Mouse (Mus musculus) stomach, postnatal 0 days (tissue): Measurements from ENCODE around the gene Rps6kl1. TPM values are rescaled to one million over a fixed set of nuclear protein-coding genes. Genes with fewer than 3 reads are reported as not detected.

Experiments used
- ATAC-seq: fragments of 200-750 bp; cut with Nextera tagmentation; 2 replicates; pipeline ENCODE4 v1.8.0; 2017; ENCODE audit not compliant: low FRiP score, low TSS enrichment
- DNase-seq: peaks from one replicate; pipeline ENCODE4 v3.0.0-alpha.2; 2016; ENCODE audit warnings: low spot score
- H3K27ac ChIP-seq: fragments of 300-500 bp; sonication (generic); replicated peaks from 2 replicates; pipeline ENCODE4 v1.5.1; 2014; ENCODE audit warnings: mild to moderate bottlenecking, control low read depth
- H3K27me3 ChIP-seq: fragments of 300-500 bp; sonication (generic); 2 replicates; pipeline ENCODE4 v1.6.1; 2014; ENCODE audit warnings: low read length; ENCODE audit not compliant: control insufficient read depth, insufficient read depth
- H3K36me3 ChIP-seq: fragments of 300-500 bp; sonication (generic); 2 replicates; pipeline ENCODE4 v1.6.1; 2014; ENCODE audit warnings: low read length, mixed read lengths; ENCODE audit not compliant: control insufficient read depth, insufficient read depth
- H3K4me1 ChIP-seq: fragments of 300-500 bp; sonication (generic); replicated peaks from 2 replicates; pipeline ENCODE4 v1.6.1; 2014; ENCODE audit warnings: antibody characterized with exemption; ENCODE audit not compliant: control insufficient read depth, insufficient read depth
- H3K4me2 ChIP-seq: fragments of 300-500 bp; sonication (generic); replicated peaks from 2 replicates; pipeline ENCODE4 v1.6.1; 2014; ENCODE audit warnings: low read depth, mild to moderate bottlenecking, control low read depth, moderate library complexity
- H3K4me3 ChIP-seq: fragments of 300-500 bp; sonication (generic); 2 replicates; pipeline ENCODE4 v1.5.1; 2014; ENCODE audit warnings: low read depth, low read length, control low read depth
- H3K9ac ChIP-seq: fragments of 300-500 bp; sonication (generic); 2 replicates; pipeline ENCODE4 v1.6.1; 2014; ENCODE audit warnings: mild to moderate bottlenecking, low read length, control low read depth, mixed read lengths
- H3K9me3 ChIP-seq: fragments of 300-500 bp; sonication (generic); 2 replicates; pipeline ENCODE4 v1.6.1; 2016; ENCODE audit warnings: low read length; ENCODE audit not compliant: control insufficient read depth
- CTCF ChIP-seq: IDR thresholded peaks from 2 replicates; pipeline ENCODE4 v1.5.1; 2016; ENCODE audit warnings: antibody characterized with exemption, low read depth, mild to moderate bottlenecking, moderate library complexity
- EP300 ChIP-seq: optimal IDR thresholded peaks from 2 replicates; pipeline ENCODE3; 2016; ENCODE audit warnings: antibody characterized with exemption
- WGBS: fragments of 180-500 bp; shearing (Covaris S2); extraction: QIAGEN DNeasy Blood & Tissue Kit; methylation state at CpG from one replicate; pipeline ENCODE4 v1.1.7; 2014; 5-methylcytosine and 5-hydroxymethylcytosine counted together
- polyA plus RNA-seq: library from polyadenylated mRNA; unstranded; fragments of >200 nt; fragmentation: Nextera tagmentation; extraction: Ambion mirVana; gene quantifications from 2 replicates; pipeline ENCODE4 v1.2.1, GENCODE M21; 2015

Rps6kl1 gene
- polyA plus RNA-seq, 1 experiment from 2014 or later = 0.65 TPM

DNA sequence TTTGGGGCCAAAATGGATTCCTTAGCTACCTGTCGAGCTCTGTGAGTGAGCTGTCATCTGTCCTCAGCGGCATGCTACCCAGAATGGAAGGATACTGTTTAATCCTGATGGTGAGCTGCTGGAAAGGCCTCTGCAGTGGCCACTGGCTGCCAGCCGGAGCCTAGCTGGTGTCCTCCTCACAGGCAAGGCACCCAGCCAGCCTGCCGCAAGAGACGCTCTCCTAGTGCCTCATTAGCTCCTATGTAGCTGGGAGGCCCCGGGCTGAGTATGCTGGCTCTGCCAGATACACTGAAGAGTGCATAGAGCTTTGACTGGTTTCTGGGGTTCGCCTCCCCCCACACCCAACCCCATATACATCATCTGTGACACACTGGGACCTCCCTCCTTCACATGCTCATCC lies 23.0 kb upstream of the Rps6kl1 start:
- TF ChIP-seq EP300 = no peak
- ATAC-seq (no peak), DNase-seq (no peak)
- H3K27me3 ChIP-seq = no peaks in the 10 kb centered on the region
- H3K9ac ChIP-seq = no peak overlapping the region
- peaks cover 17% of the 10 kb centered on the region; the same call in 1 of the 2 replicates for H3K4me1 ChIP-seq
- no peak overlapping the region for H3K4me3 ChIP-seq
- no peaks in the 10 kb centered on the region for H3K36me3 ChIP-seq
- no peak overlapping the region for H3K27ac ChIP-seq
- no peaks in the 10 kb centered on the region for H3K9me3 ChIP-seq
- 61% methylated on average over 7 of the region's 7 CpGs for WGBS
- H3K4me2 ChIP-seq = no peak overlapping the region

DNA sequence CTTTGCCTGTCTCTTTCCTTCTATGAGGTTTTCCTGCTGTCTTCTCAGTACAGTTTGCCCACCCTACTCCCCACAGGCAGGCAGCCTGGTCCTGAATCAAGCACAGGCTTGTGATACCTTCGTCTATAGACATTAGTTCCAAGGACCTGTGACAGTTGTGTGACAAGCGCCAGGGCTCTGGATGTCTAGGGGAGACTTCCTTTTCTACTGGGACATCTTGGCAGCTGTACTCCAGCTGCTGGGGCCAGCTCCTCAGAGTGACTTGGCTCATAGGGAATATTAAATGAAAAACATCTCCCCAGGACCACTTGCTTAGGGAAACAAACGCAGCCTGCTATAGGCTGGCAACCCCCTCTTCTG lies 19.9 kb upstream of the Rps6kl1 start:
- TF ChIP-seq CTCF (no peak), EP300 (no peak)

DNA sequence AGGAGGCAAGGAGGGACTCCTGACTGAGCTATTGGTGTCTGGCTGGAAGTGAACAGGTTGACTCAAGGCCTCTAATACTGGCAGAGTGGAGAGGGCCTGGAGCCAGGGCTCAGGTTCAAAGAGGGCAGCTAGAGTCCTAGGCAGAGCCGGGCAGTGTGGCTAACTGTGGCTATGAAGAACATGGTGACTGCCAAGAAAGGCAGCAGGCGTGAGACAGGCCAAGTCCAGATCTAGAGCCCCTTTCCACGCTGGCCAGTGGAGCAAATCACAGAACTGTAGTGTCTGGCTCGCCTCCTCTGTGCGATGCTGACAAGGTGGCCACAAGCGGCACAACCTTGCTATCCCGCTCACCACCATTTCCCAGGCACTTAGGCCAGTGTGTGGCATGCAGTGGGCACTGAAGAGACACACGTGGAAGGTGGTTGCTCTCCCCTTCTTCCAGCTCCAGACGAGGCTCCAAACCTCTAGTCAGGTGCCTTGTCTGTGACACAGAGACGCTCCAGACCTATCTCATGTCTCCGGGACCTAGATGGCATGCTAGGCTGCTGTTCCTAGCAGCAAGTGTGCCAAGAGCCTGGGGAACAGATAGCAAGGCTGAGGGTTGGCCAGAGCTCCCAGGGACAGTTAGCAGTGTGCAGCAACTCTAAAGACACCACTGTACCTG lies 19.4 kb upstream of the Rps6kl1 start:
- Histone ChIP-seq H3K9ac (no peak overlapping the region), H3K36me3 (no peaks in the 10 kb centered on the region), H3K9me3 (no peaks in the 10 kb centered on the region), H3K4me1 (peaks cover 7% of the 10 kb centered on the region; the same call in 1 of the 2 replicates), H3K27ac (no peak overlapping the region), H3K4me2 (no peak overlapping the region), H3K4me3 (no peak overlapping the region), H3K27me3 (no peaks in the 10 kb centered on the region)
- no peak for DNase-seq
- WGBS = 84% methylated on average over 11 of the region's 11 CpGs
- no peak for ATAC-seq
- TF ChIP-seq EP300 = no peak
- TF ChIP-seq CTCF = no peak

More for the DNA sequence above, 19.9 kb upstream of the Rps6kl1 start:
- H3K4me1 ChIP-seq = peaks cover 12% of the 10 kb centered on the region; the same call in 1 of the 2 replicates
- no peaks in the 10 kb centered on the region for H3K9me3 ChIP-seq
- ATAC-seq (no peak), DNase-seq (no peak)
- H3K9ac ChIP-seq = no peak overlapping the region
- H3K4me3 ChIP-seq = no peak overlapping the region
- no peak overlapping the region for H3K27ac ChIP-seq
- H3K4me2 ChIP-seq = no peak overlapping the region
- H3K36me3 ChIP-seq = no peaks in the 10 kb centered on the region
- 78% methylated on average over 3 of the region's 3 CpGs for WGBS
- H3K27me3 ChIP-seq = no peaks in the 10 kb centered on the region

DNA sequence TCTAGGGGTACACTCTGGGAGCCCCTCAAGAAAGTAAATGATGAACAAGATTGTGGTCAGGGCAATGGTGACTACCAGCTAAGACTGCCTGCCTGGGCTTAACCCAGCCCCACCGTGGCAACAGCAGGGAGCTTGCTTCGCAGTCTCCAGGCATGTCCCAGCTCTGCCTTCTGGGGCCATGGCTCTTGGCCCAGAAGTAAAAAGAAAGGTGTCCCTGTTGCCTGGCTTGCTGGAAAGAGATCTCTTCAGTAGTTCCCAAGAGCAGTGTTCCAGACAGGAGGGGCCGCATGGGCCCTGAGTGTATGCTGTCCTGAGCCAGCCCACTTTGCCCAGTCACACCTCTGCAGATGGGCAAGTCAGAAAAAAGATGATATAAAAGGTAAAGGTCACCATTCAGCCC lies 18.8 kb upstream of the Rps6kl1 start:
- H3K4me2 ChIP-seq = peak overlapping the region; percentile 36; the same call in 1 of the 2 replicates
- TF ChIP-seq EP300 (no peak), CTCF (no peak)

DNA sequence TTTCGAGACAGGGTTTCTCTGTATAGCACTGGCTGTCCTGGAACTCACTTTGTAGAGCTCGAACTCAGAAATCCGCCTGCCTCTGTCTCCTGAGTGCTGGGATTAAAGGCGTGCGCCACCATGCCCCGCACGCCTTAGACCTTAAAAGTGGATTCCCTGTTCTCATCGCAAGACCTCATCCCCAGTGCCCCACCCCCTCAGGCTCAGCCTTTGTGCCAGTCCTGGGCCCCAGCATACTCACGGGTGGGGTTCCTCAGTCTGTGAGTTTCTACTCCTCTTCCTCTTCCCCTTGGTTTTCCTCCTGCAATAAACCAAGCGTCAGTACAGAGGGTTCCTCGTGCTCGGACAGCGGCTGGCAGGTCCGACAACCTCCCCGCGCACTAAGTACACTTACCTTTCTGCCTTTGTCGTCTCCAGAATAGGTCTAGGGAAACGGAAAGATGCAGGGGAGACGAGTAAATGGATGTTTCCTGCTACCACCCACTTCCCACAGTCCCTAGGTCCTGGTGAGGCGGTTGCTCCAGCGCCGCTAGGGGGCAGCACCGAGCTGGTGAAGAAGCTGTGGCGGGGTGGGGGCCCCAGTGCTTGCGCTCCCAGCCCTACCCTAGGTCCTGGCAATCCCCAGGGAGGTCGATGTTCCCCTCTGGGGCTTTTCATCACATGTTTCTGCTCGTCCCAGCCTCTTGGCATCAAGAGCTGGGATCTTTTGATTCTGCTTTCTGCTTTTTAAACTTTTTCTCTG lies 18.2 kb upstream of the Rps6kl1 start:
- Histone ChIP-seq H3K9me3 (no peaks in the 10 kb centered on the region), H3K27me3 (no peaks in the 10 kb centered on the region), H3K9ac (no peak overlapping the region), H3K4me2 (peak overlapping the region; percentile 36), H3K4me1 (peaks cover 2% of the 10 kb centered on the region; the same call in 1 of the 2 replicates), H3K36me3 (no peaks in the 10 kb centered on the region), H3K27ac (no peak overlapping the region), H3K4me3 (peak overlapping the region; percentile 10; the same call in 1 of the 2 replicates)
- WGBS = 31% methylated on average over 27 of the region's 27 CpGs
- ATAC-seq (peak; percentile 87), DNase-seq (peak; percentile 83)
- TF ChIP-seq CTCF (peak; percentile 98), EP300 (no peak)

More for the DNA sequence above, 18.8 kb upstream of the Rps6kl1 start:
- Histone ChIP-seq H3K9me3 (no peaks in the 10 kb centered on the region), H3K27ac (no peak overlapping the region), H3K9ac (no peak overlapping the region), H3K4me1 (peaks cover 2% of the 10 kb centered on the region; the same call in 1 of the 2 replicates), H3K36me3 (no peaks in the 10 kb centered on the region), H3K4me3 (no peak overlapping the region), H3K27me3 (no peaks in the 10 kb centered on the region)
- 65% methylated on average over 3 of the region's 3 CpGs for WGBS
- ATAC-seq (no peak), DNase-seq (no peak)

DNA sequence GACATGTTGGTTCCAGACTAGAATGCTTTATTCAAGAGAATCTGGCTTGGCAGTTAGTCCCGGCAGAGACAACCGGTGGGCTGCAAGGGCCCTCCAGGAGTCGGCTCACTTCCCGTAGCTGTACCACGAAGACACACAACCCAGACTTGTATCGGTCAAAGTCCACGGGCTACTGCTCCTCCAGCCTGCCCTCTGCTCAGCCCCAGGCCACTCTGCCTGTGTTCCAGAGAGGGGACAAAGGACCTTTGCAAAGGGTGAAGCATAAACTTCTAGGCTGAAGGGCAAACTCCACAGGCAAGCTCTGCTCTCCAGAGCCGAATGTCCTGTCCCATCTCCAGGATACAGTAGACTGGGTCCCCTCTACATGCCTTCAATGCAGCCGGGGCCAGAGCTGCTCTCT lies 15.6 kb upstream of the Rps6kl1 start:
- Histone ChIP-seq H3K27me3 (no peaks in the 10 kb centered on the region), H3K9me3 (no peaks in the 10 kb centered on the region), H3K4me2 (no peak overlapping the region), H3K27ac (no peak overlapping the region), H3K4me3 (no peak overlapping the region), H3K4me1 (peaks cover 2% of the 10 kb centered on the region; the same call in 1 of the 2 replicates), H3K9ac (no peak overlapping the region), H3K36me3 (no peaks in the 10 kb centered on the region)
- WGBS = 81% methylated on average over 9 of the region's 9 CpGs
- ATAC-seq (no peak), DNase-seq (no peak)
- TF ChIP-seq CTCF (no peak), EP300 (no peak)
